Mouse (Mus musculus): ENCODE data around the gene Paip2b.
A peak's percentile ranks its signal among the peaks of the same experiment; 100 is the strongest.
"Not testable (repeated sequence)": the region's sequence is repeated elsewhere in the genome, so short reads cannot be mapped to it uniquely, and the experiment has no call there.

Paip2b gene

GRCm38 (mm10) chr6:83831606-83832123, at the start of gene Paip2b:
Gene Paip2b, minus strand, starts transcription at chr6:83831741.
- peak; percentile 99 for DNase-seq (ENCODE audit: low spot score)

GRCm38 (mm10) chr6:83879815-83880214, 48.3 kb upstream of the Paip2b start:
- no peak for DNase-seq (ENCODE audit: low spot score)

GRCm38 (mm10) chr6:83867598-83868585, 36.4 kb upstream of the Paip2b start:
- DNase-seq (ENCODE audit: low spot score) = peak; percentile 47

- peak; percentile 95 for DNase-seq (ENCODE audit: low spot score)
Measured at GRCm38 (mm10) chr6:83866954-83867597, 35.5 kb upstream of the Paip2b start, which contains the start of gene Zfp638. Gene Zfp638, plus strand, starts transcription at chr6:83867109.

GRCm38 (mm10) chr6:83866423-83866822, 34.9 kb upstream of the Paip2b start:
- no peak for DNase-seq (ENCODE audit: low spot score)

- no peak for DNase-seq (ENCODE audit: low spot score)
Measured at GRCm38 (mm10) chr6:83863538-83863937, 32.0 kb upstream of the Paip2b start.

GRCm38 (mm10) chr6:83860033-83860432, 28.5 kb upstream of the Paip2b start:
- no peak for DNase-seq (ENCODE audit: low spot score)

GRCm38 (mm10) chr6:83857476-83857875, 25.9 kb upstream of the Paip2b start:
- no peak for DNase-seq (ENCODE audit: low spot score)

- no peak for DNase-seq (ENCODE audit: low spot score)
Measured at GRCm38 (mm10) chr6:83849446-83849845, 17.9 kb upstream of the Paip2b start.

- no peak for DNase-seq (ENCODE audit: low spot score)
Measured at GRCm38 (mm10) chr6:83846141-83846540, 14.6 kb upstream of the Paip2b start.

GRCm38 (mm10) chr6:83844913-83845312, 13.4 kb upstream of the Paip2b start:
- no peak for DNase-seq (ENCODE audit: low spot score)

GRCm38 (mm10) chr6:83840086-83840485, 8.5 kb upstream of the Paip2b start:
- no peak for DNase-seq (ENCODE audit: low spot score)

GRCm38 (mm10) chr6:83838046-83838445, 6.5 kb upstream of the Paip2b start:
- no peak for DNase-seq (ENCODE audit: low spot score)

- DNase-seq (ENCODE audit: low spot score) = no peak
Measured at GRCm38 (mm10) chr6:83836826-83837225, 5.3 kb upstream of the Paip2b start.

GRCm38 (mm10) chr6:83832393-83832792, 852 bp upstream of the Paip2b start:
- not testable (repeated sequence) for DNase-seq (ENCODE audit: low spot score)

- DNase-seq (ENCODE audit: low spot score) = no peak
Measured at GRCm38 (mm10) chr6:83830941-83831605, 468 bp downstream of the Paip2b start.

- no peak for DNase-seq (ENCODE audit: low spot score)
Measured at GRCm38 (mm10) chr6:83821856-83822255, 9.7 kb downstream of the Paip2b start.

- DNase-seq (ENCODE audit: low spot score) = no peak
Measured at GRCm38 (mm10) chr6:83820727-83821515, 10.6 kb downstream of the Paip2b start.

- no peak for DNase-seq (ENCODE audit: low spot score)
Measured at GRCm38 (mm10) chr6:83818996-83819395, 12.5 kb downstream of the Paip2b start.

- no peak for DNase-seq (ENCODE audit: low spot score)
Measured at GRCm38 (mm10) chr6:83815801-83816200, 15.7 kb downstream of the Paip2b start.

- no peak for DNase-seq (ENCODE audit: low spot score)
Measured at GRCm38 (mm10) chr6:83802846-83803245, 28.7 kb downstream of the Paip2b start.
